Mouse (Mus musculus): ENCODE measurements at regions not wholly inside any gene's neighbourhood (a gene's known extent, or its start where the extent isn't known, plus 50 kb on each side); places are given as distances from the start of the nearest gene placed in this dataset.

- Histone ChIP-seq H3K9me3 (replicated peaks) (no peaks in the 10 kb centered on the region), H3K9ac (replicated peaks) (no peak overlapping the region), H3K27ac (replicated peaks) (no peak overlapping the region), H3K4me3 (replicated peaks) (no peak overlapping the region), H3K36me3 (no peaks in the 10 kb centered on the region), H3K27me3 (replicated peaks) (no peaks in the 10 kb centered on the region), H3K4me2 (no peak overlapping the region), H3K4me1 (no peaks in the 10 kb centered on the region)
- no peak for ATAC-seq (ENCODE audit: low FRiP score)
- 87% methylated on average over 6 of the region's 6 CpGs for WGBS
Observed at GRCm38 (mm10) chr10:24445036-24445435, 150.2 kb upstream of the Ccn2 start.

GRCm38 (mm10) chr10:24446168-24446567, 149.1 kb upstream of the Ccn2 start:
- no peak overlapping the region for H3K4me3 ChIP-seq (replicated peaks)
- ATAC-seq (ENCODE audit: low FRiP score) = no peak
- no peaks in the 10 kb centered on the region for H3K9me3 ChIP-seq (replicated peaks)
- no peak overlapping the region for H3K9ac ChIP-seq (replicated peaks)
- WGBS = 88% methylated on average over 8 of the region's 8 CpGs
- H3K4me2 ChIP-seq = no peak overlapping the region
- H3K4me1 ChIP-seq = no peaks in the 10 kb centered on the region
- H3K36me3 ChIP-seq = no peaks in the 10 kb centered on the region
- H3K27ac ChIP-seq (replicated peaks) = no peak overlapping the region
- H3K27me3 ChIP-seq (replicated peaks) = no peaks in the 10 kb centered on the region

- H3K36me3 ChIP-seq = no peaks in the 10 kb centered on the region
- H3K9ac ChIP-seq (replicated peaks) = no peak overlapping the region
- ATAC-seq (ENCODE audit: low FRiP score) = no peak
- no peaks in the 10 kb centered on the region for H3K27me3 ChIP-seq (replicated peaks)
- H3K4me2 ChIP-seq = no peak overlapping the region
- H3K4me3 ChIP-seq (replicated peaks) = no peak overlapping the region
- no peaks in the 10 kb centered on the region for H3K4me1 ChIP-seq
- H3K27ac ChIP-seq (replicated peaks) = no peak overlapping the region
- WGBS = 74% methylated on average over 6 of the region's 6 CpGs
- no peaks in the 10 kb centered on the region for H3K9me3 ChIP-seq (replicated peaks)
Observed at GRCm38 (mm10) chr10:24447135-24447534, 148.1 kb upstream of the Ccn2 start.

GRCm38 (mm10) chr10:24448001-24448561, 147.2 kb upstream of the Ccn2 start:
- WGBS = 85% methylated on average over 9 of the region's 9 CpGs

GRCm38 (mm10) chr10:24453507-24453906, 141.7 kb upstream of the Ccn2 start:
- Histone ChIP-seq H3K9me3 (replicated peaks) (no peaks in the 10 kb centered on the region), H3K36me3 (no peaks in the 10 kb centered on the region), H3K4me2 (no peak overlapping the region), H3K4me3 (replicated peaks) (no peak overlapping the region), H3K4me1 (no peaks in the 10 kb centered on the region), H3K27ac (replicated peaks) (no peak overlapping the region), H3K27me3 (replicated peaks) (no peaks in the 10 kb centered on the region), H3K9ac (replicated peaks) (no peak overlapping the region)
- WGBS = 89% methylated on average over 4 of the region's 4 CpGs
- ATAC-seq (ENCODE audit: low FRiP score) = no peak

More at GRCm38 (mm10) chr10:24448001-24448561, 147.2 kb upstream of the Ccn2 start:
- Histone ChIP-seq H3K4me2 (no peak overlapping the region), H3K4me1 (no peaks in the 10 kb centered on the region), H3K9ac (replicated peaks) (no peak overlapping the region), H3K27ac (replicated peaks) (no peak overlapping the region), H3K9me3 (replicated peaks) (no peaks in the 10 kb centered on the region), H3K36me3 (no peaks in the 10 kb centered on the region), H3K27me3 (replicated peaks) (no peaks in the 10 kb centered on the region), H3K4me3 (replicated peaks) (no peak overlapping the region)
- ATAC-seq (ENCODE audit: low FRiP score) = no peak

GRCm38 (mm10) chr10:24458667-24459066, 136.6 kb upstream of the Ccn2 start:
- no peaks in the 10 kb centered on the region for H3K4me1 ChIP-seq
- H3K27me3 ChIP-seq (replicated peaks) = no peaks in the 10 kb centered on the region
- H3K27ac ChIP-seq (replicated peaks) = no peak overlapping the region
- H3K36me3 ChIP-seq = no peaks in the 10 kb centered on the region
- no peak overlapping the region for H3K4me2 ChIP-seq
- no peak overlapping the region for H3K9ac ChIP-seq (replicated peaks)
- no peak overlapping the region for H3K4me3 ChIP-seq (replicated peaks)
- ATAC-seq (ENCODE audit: low FRiP score) = no peak
- no peaks in the 10 kb centered on the region for H3K9me3 ChIP-seq (replicated peaks)
- 85% methylated on average over 2 of the region's 2 CpGs for whole genome bisulfite sequencing

GRCm38 (mm10) chr10:24463873-24464272, 131.4 kb upstream of the Ccn2 start:
- WGBS = 84% methylated on average over 1 of the region's 1 CpGs
- Histone ChIP-seq H3K9me3 (replicated peaks) (no peaks in the 10 kb centered on the region), H3K4me2 (no peak overlapping the region), H3K36me3 (no peaks in the 10 kb centered on the region), H3K4me3 (replicated peaks) (no peak overlapping the region), H3K4me1 (no peaks in the 10 kb centered on the region), H3K9ac (replicated peaks) (no peak overlapping the region), H3K27me3 (replicated peaks) (no peaks in the 10 kb centered on the region), H3K27ac (replicated peaks) (no peak overlapping the region)
- ATAC-seq (ENCODE audit: low FRiP score) = no peak

GRCm38 (mm10) chr10:24464377-24464776, 130.9 kb upstream of the Ccn2 start:
- Histone ChIP-seq H3K9me3 (replicated peaks) (no peaks in the 10 kb centered on the region), H3K4me1 (no peaks in the 10 kb centered on the region), H3K4me2 (no peak overlapping the region), H3K36me3 (no peaks in the 10 kb centered on the region), H3K9ac (replicated peaks) (no peak overlapping the region), H3K4me3 (replicated peaks) (no peak overlapping the region), H3K27me3 (replicated peaks) (no peaks in the 10 kb centered on the region), H3K27ac (replicated peaks) (no peak overlapping the region)
- WGBS = 88% methylated on average over 3 of the region's 3 CpGs
- no peak for ATAC-seq (ENCODE audit: low FRiP score)

- H3K27me3 ChIP-seq (replicated peaks) = no peaks in the 10 kb centered on the region
- H3K9me3 ChIP-seq (replicated peaks) = no peaks in the 10 kb centered on the region
- no peaks in the 10 kb centered on the region for H3K36me3 ChIP-seq
- H3K4me1 ChIP-seq = no peaks in the 10 kb centered on the region
- H3K9ac ChIP-seq (replicated peaks) = no peak overlapping the region
- no peak overlapping the region for H3K4me3 ChIP-seq (replicated peaks)
- no peak overlapping the region for H3K27ac ChIP-seq (replicated peaks)
- no peak for ATAC-seq (ENCODE audit: low FRiP score)
- WGBS = 81% methylated on average over 1 of the region's 1 CpGs
- H3K4me2 ChIP-seq = no peak overlapping the region
Observed at GRCm38 (mm10) chr10:24469741-24470140, 125.5 kb upstream of the Ccn2 start.

- Histone ChIP-seq H3K9ac (replicated peaks) (no peak overlapping the region), H3K4me3 (replicated peaks) (no peak overlapping the region), H3K4me1 (no peaks in the 10 kb centered on the region), H3K9me3 (replicated peaks) (no peaks in the 10 kb centered on the region), H3K27ac (replicated peaks) (no peak overlapping the region), H3K27me3 (replicated peaks) (no peaks in the 10 kb centered on the region), H3K4me2 (no peak overlapping the region), H3K36me3 (no peaks in the 10 kb centered on the region)
- WGBS = 76% methylated on average over 2 of the region's 2 CpGs
- ATAC-seq (ENCODE audit: low FRiP score) = no peak
Observed at GRCm38 (mm10) chr10:24471521-24471920, 123.7 kb upstream of the Ccn2 start.

- no peaks in the 10 kb centered on the region for H3K27me3 ChIP-seq (replicated peaks)
- H3K4me2 ChIP-seq = no peak overlapping the region
- no peaks in the 10 kb centered on the region for H3K36me3 ChIP-seq
- ATAC-seq (ENCODE audit: low FRiP score) = no peak
- H3K27ac ChIP-seq (replicated peaks) = no peak overlapping the region
- H3K4me1 ChIP-seq = no peaks in the 10 kb centered on the region
- no peaks in the 10 kb centered on the region for H3K9me3 ChIP-seq (replicated peaks)
- no peak overlapping the region for H3K4me3 ChIP-seq (replicated peaks)
- H3K9ac ChIP-seq (replicated peaks) = no peak overlapping the region
Observed at GRCm38 (mm10) chr10:24476288-24476687, 119.0 kb upstream of the Ccn2 start.

GRCm38 (mm10) chr10:24478535-24478934, 116.7 kb upstream of the Ccn2 start:
- Histone ChIP-seq H3K9ac (replicated peaks) (no peak overlapping the region), H3K4me2 (no peak overlapping the region), H3K36me3 (no peaks in the 10 kb centered on the region), H3K4me3 (replicated peaks) (no peak overlapping the region), H3K9me3 (replicated peaks) (no peaks in the 10 kb centered on the region), H3K4me1 (no peaks in the 10 kb centered on the region), H3K27ac (replicated peaks) (no peak overlapping the region), H3K27me3 (replicated peaks) (no peaks in the 10 kb centered on the region)
- WGBS = 96% methylated on average over 2 of the region's 2 CpGs
- ATAC-seq (ENCODE audit: low FRiP score) = no peak

- Histone ChIP-seq H3K27ac (replicated peaks) (no peak overlapping the region), H3K4me2 (no peak overlapping the region), H3K9me3 (replicated peaks) (no peaks in the 10 kb centered on the region), H3K36me3 (no peaks in the 10 kb centered on the region), H3K4me1 (no peaks in the 10 kb centered on the region), H3K27me3 (replicated peaks) (no peaks in the 10 kb centered on the region), H3K9ac (replicated peaks) (no peak overlapping the region), H3K4me3 (replicated peaks) (no peak overlapping the region)
- 82% methylated on average over 11 of the region's 11 CpGs for WGBS
- no peak for ATAC-seq (ENCODE audit: low FRiP score)
Observed at GRCm38 (mm10) chr10:24479148-24479547, 116.1 kb upstream of the Ccn2 start.
